ENCODE assay signal across 8 mouse cellular contexts in the genomic region with DNA sequence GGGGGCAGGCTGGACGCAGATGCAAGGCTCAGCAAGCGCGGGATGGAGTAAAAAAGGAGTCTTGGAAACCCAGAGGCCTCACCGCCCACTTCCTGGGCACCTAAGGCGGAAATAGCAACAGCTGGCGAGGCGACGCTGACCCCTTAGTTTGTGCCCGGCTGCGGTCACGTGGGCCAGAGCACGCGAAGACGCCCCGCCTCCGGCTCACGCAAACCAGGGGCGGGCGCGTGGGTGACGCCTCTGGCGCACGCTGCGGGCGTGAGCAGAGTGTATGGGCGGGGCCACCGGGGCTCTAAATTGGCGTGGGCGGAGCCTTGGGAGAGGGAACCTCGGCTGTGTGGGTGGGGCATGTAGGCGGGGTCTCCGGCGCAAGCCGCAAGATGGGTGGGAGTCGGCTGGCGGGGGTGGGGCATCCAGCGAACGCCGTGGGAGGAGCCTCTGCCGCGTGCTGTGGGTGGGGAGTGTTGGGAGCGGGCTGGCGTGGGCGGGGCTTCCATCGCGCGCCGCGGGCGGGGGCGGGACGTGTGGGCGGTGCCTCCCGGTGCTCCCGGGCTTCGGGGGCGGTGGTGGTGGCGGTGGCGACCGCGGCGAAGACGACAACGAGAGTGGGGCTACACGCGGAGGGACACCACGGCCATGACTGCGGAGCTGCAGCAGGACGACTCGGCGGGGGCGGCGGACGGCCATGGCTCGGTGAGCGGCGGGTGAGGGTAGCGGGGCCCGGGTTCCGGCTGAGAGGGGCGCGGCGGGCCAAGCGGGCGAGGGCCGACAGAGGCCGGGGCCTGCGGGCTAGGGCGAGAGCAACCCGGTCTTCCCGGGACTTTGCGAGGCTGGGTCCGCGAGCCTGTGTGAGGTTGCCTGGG. TPM values are rescaled to one million over a fixed set of nuclear protein-coding genes. Genes with fewer than 3 reads are reported as not detected.
DNase-seq lines count a peak whose midpoint lies in the region; ATAC-seq and TF ChIP-seq lines count a peak whose summit lies in the region.

A gene (plus strand): TSS at position 531 of the 863 bp plus-strand sequence.

- H3K4me2 ChIP-seq in CH12.LX (ENCODE audit: insufficient read depth, low read depth, poor library complexity, severe bottlenecking): peak within 1 kb of the TSS; percentile 95
- peak within 1 kb of the TSS; percentile 66 for H3K4me2 ChIP-seq in forebrain, embryonic 11.5 days (ENCODE audit: low read depth, low read length, severe bottlenecking)
- H3K4me2 ChIP-seq in heart, postnatal 0 days (ENCODE audit: low read depth, low read length): peak within 1 kb of the TSS; percentile 74
- H3K4me2 ChIP-seq in liver, embryonic 16.5 days (ENCODE audit: low read depth, low read length): peak within 1 kb of the TSS; percentile 99
- H3K4me2 ChIP-seq in neural tube, embryonic 13.5 days: peak within 1 kb of the TSS; percentile 66

- H3K9me3 ChIP-seq in CH12.LX (replicated peaks; ENCODE audit: low read length): no peaks in the 10 kb centered on the region
- no peaks in the 10 kb centered on the region for H3K9me3 ChIP-seq in forebrain, embryonic 11.5 days (ENCODE audit: control insufficient read depth, low read length)
- H3K9me3 ChIP-seq in heart, postnatal 0 days (replicated peaks; ENCODE audit: control insufficient read depth, low read length): no peaks in the 10 kb centered on the region
- H3K9me3 ChIP-seq in liver, embryonic 16.5 days (replicated peaks; ENCODE audit: control insufficient read depth, low read length): no peaks in the 10 kb centered on the region
- no peaks in the 10 kb centered on the region for H3K9me3 ChIP-seq in neural tube, embryonic 13.5 days

- H3K9ac ChIP-seq in CH12.LX (ENCODE audit: insufficient read depth, low read depth): peak within 1 kb of the TSS; percentile 76
- peak within 1 kb of the TSS; percentile 71 for H3K9ac ChIP-seq in forebrain, embryonic 11.5 days (ENCODE audit: low read length)
- H3K9ac ChIP-seq in heart, postnatal 0 days (replicated peaks; ENCODE audit: low read depth, low read length): peak within 1 kb of the TSS; percentile 91
- peak within 1 kb of the TSS; percentile 82 for H3K9ac ChIP-seq in liver, embryonic 16.5 days (ENCODE audit: low read depth, low read length)
- H3K9ac ChIP-seq in neural tube, embryonic 13.5 days: peak within 1 kb of the TSS; percentile 77

- H3K36me3 ChIP-seq in CH12.LX (replicated peaks in 1 of 2; ENCODE audit: control insufficient read depth in 1 of 2, insufficient read depth in 1 of 2, low read length in 1 of 2): peaks cover 0 to 10% of the 10 kb centered on the region in 2 experiments
- H3K36me3 ChIP-seq in forebrain, embryonic 11.5 days (ENCODE audit: control insufficient read depth, insufficient read depth, low read length): no peaks in the 10 kb centered on the region
- no peaks in the 10 kb centered on the region for H3K36me3 ChIP-seq in heart, postnatal 0 days (replicated peaks; ENCODE audit: control insufficient read depth, insufficient read depth, low read length)
- no peaks in the 10 kb centered on the region for H3K36me3 ChIP-seq in liver, embryonic 16.5 days (ENCODE audit: control insufficient read depth, insufficient read depth)
- no peaks in the 10 kb centered on the region for H3K36me3 ChIP-seq in neural tube, embryonic 13.5 days
- no peaks in the 10 kb centered on the region for H3K36me3 ChIP-seq in testis, adult 2 months (ENCODE audit: control insufficient read depth, insufficient read depth, low read length)

- H3K4me3 ChIP-seq in CH12.LX (replicated peaks in 1 of 3; ENCODE audit: low read depth in 2 of 3, low read length in 2 of 3, poor library complexity in 1 of 3): peak within 1 kb of the TSS; percentile 80 to 98 (median 84)
- peak within 1 kb of the TSS; percentile 73 for H3K4me3 ChIP-seq in forebrain, embryonic 11.5 days (ENCODE audit: low read depth, low read length)
- H3K4me3 ChIP-seq in heart, postnatal 0 days (ENCODE audit: low read depth, low read length): peak within 1 kb of the TSS; percentile 77
- peak within 1 kb of the TSS; percentile 82 for H3K4me3 ChIP-seq in liver, embryonic 16.5 days (ENCODE audit: low read depth, low read length)
- peak within 1 kb of the TSS; percentile 76 for H3K4me3 ChIP-seq in neural tube, embryonic 13.5 days
- H3K4me3 ChIP-seq in testis, adult 2 months (ENCODE audit: control insufficient read depth, low read depth, low read length): peak within 1 kb of the TSS; percentile 96

- TF ChIP-seq RAD21 in CH12.LX (IDR thresholded peaks at IDR 0.05; ENCODE audit: low read depth, low read length): no peak

- in situ Hi-C loops in CH12.LX (cut with MboI; ENCODE audit: low pct_ligation_motif_present, low pct_unique_long_range_greater_than_20kb, low sequenced_read_pairs): no loop called here

- ATAC-seq in forebrain, embryonic 11.5 days (replicated peaks; ENCODE audit: low FRiP score): peak; percentile 93
- ATAC-seq in heart, postnatal 0 days (ENCODE audit: insufficient read depth, low read depth): peak; percentile 88
- ATAC-seq in liver, embryonic 16.5 days (ENCODE audit: low read depth): peak; percentile 92
- ATAC-seq in neural tube, embryonic 13.5 days (ENCODE audit: low read depth): peak; percentile 94

- peaks cover 2% of the 10 kb centered on the region; the same call in 1 of the 2 replicates for H3K79me2 ChIP-seq in CH12.LX (replicated peaks; ENCODE audit: control insufficient read depth, extremely low read depth, insufficient read depth, poor library complexity, severe bottlenecking)

- WGBS in forebrain, embryonic 11.5 days: under 1% methylated on average over 76 of the region's 94 CpGs
- under 1% methylated on average over 75 of the region's 94 CpGs for WGBS in heart, postnatal 0 days
- under 1% methylated on average over 82 of the region's 94 CpGs for WGBS in liver, embryonic 16.5 days (ENCODE audit: insufficient replicate concordance)
- WGBS in neural tube, embryonic 13.5 days: under 1% methylated on average over 88 of the region's 94 CpGs

- 0 out of 2 replicates have a peak, but pooled peaks have one; percentile 16 for TF ChIP-seq EP300 in CH12.LX (IDR thresholded peaks at IDR 0.05; ENCODE audit: low read length)
- no peak for TF ChIP-seq EP300 in heart, postnatal 0 days (IDR thresholded peaks at IDR 0.05; ENCODE audit: low read depth)

- DNase-seq in CH12.LX (ENCODE audit: extremely low read depth): peak; percentile 97
- peak; percentile 94 for DNase-seq in c-Kit-positive CD71-positive TER-119-negative erythroid progenitor cells, embryonic 14.5 days (ENCODE audit: low read depth)
- DNase-seq in forebrain, embryonic 11.5 days (ENCODE audit: low spot score): peak; percentile 100
- peak; percentile 99 for DNase-seq in heart, postnatal 0 days (ENCODE audit: low spot score)
- DNase-seq in kidney, postnatal 4 days: peak; percentile 100

- peak within 1 kb of the TSS; percentile 38 for H3K27ac ChIP-seq in CH12.LX (ENCODE audit: insufficient read depth, low read depth)
- peak within 1 kb of the TSS; percentile 46; the same call in 1 of the 2 replicates for H3K27ac ChIP-seq in forebrain, embryonic 11.5 days (ENCODE audit: low read depth, low read length)
- peak within 1 kb of the TSS; percentile 96 for H3K27ac ChIP-seq in heart, postnatal 0 days (ENCODE audit: low read depth)
- H3K27ac ChIP-seq in liver, embryonic 16.5 days (ENCODE audit: low read length): peak within 1 kb of the TSS; percentile 82
- H3K27ac ChIP-seq in neural tube, embryonic 13.5 days (replicated peaks): peak within 1 kb of the TSS; percentile 84
- peak within 1 kb of the TSS; percentile 91 for H3K27ac ChIP-seq in testis, adult 2 months (ENCODE audit: control insufficient read depth, insufficient read depth, low read depth, low read length)

- peak; percentile 79 for TF ChIP-seq POLR2A in CH12.LX (IDR thresholded peaks at IDR 0.05; ENCODE audit: low read depth, low read length)
- peak; percentile 68 for TF ChIP-seq POLR2A in testis, adult 2 months (IDR thresholded peaks at IDR 0.05; ENCODE audit: control insufficient read depth, low read depth, low read length)

- peaks cover 2 to 23% of the 10 kb centered on the region in 2 experiments for H3K4me1 ChIP-seq in CH12.LX (ENCODE audit: control insufficient read depth in 1 of 2, insufficient read depth in 2 of 2)
- H3K4me1 ChIP-seq in forebrain, embryonic 11.5 days (replicated peaks; ENCODE audit: control insufficient read depth, insufficient read depth, low read length): peaks cover 11% of the 10 kb centered on the region; the same call in 1 of the 2 replicates
- H3K4me1 ChIP-seq in heart, postnatal 0 days (ENCODE audit: control insufficient read depth, insufficient read depth): peaks cover 9% of the 10 kb centered on the region; the same call in 1 of the 2 replicates
- H3K4me1 ChIP-seq in liver, embryonic 16.5 days (ENCODE audit: control insufficient read depth, low read depth, low read length): peaks cover 28% of the 10 kb centered on the region
- peaks cover 39% of the 10 kb centered on the region for H3K4me1 ChIP-seq in neural tube, embryonic 13.5 days (replicated peaks)
- peaks cover 24% of the 10 kb centered on the region for H3K4me1 ChIP-seq in testis, adult 2 months (ENCODE audit: control insufficient read depth, insufficient read depth, low read length)

- H3K27me3 ChIP-seq in CH12.LX (replicated peaks): no peaks in the 10 kb centered on the region
- H3K27me3 ChIP-seq in forebrain, embryonic 11.5 days (ENCODE audit: control insufficient read depth, insufficient read depth, low read length): no peaks in the 10 kb centered on the region
- no peaks in the 10 kb centered on the region for H3K27me3 ChIP-seq in heart, postnatal 0 days (ENCODE audit: control insufficient read depth, insufficient read depth, low read length)
- H3K27me3 ChIP-seq in liver, embryonic 16.5 days (ENCODE audit: control insufficient read depth, insufficient read depth, low read depth, low read length): no peaks in the 10 kb centered on the region
- no peaks in the 10 kb centered on the region for H3K27me3 ChIP-seq in neural tube, embryonic 13.5 days
- H3K27me3 ChIP-seq in testis, adult 2 months (ENCODE audit: control insufficient read depth, insufficient read depth, low read length): no peaks in the 10 kb centered on the region

- no peak for TF ChIP-seq CTCF in CH12.LX (conservative IDR thresholded peaks at IDR 0.05 in 1 of 2, IDR thresholded peaks at IDR 0.05 in 1 of 2; ENCODE audit: low read depth in 2 of 2, low read length in 2 of 2)
- TF ChIP-seq CTCF in heart, postnatal 0 days (IDR thresholded peaks at IDR 0.05; ENCODE audit: low read depth): no peak
- TF ChIP-seq CTCF in testis, adult 2 months (IDR thresholded peaks at IDR 0.05; ENCODE audit: control insufficient read depth, insufficient read depth, insufficient replicate concordance, low read depth, low read length): 0 out of 2 replicates have a peak, but pooled peaks have one; percentile 3

- dilution Hi-C loops in CH12.LX (cut with MboI; ENCODE audit: extremely low pct_ligation_motif_present, extremely low pct_unique_long_range_greater_than_20kb, low sequenced_read_pairs): no loop called here

RNA-seq across cellular contexts. Expression of the gene that starts here (rescaled TPM):
- 5.5 and 7.0 TPM in 2 replicates for total RNA-seq in CH12.LX (2012; rRNA removed)
- total RNA-seq in CH12.LX (2014; rRNA removed): 5.8 and 6.5 TPM in 2 replicates
- polyA plus RNA-seq in CH12.LX (2012; ENCODE audit: insufficient read length, low read depth): 7.7 and 9.3 TPM in 2 replicates
- polyA plus RNA-seq in forebrain, embryonic 11.5 days (2014; fragmentation: Nextera tagmentation; extraction: Ambion mirVana): 44.8 and 47.7 TPM in 2 replicates
- total RNA-seq in heart, postnatal 0 days (2014; rRNA removed; ENCODE audit: low replicate concordance): 102 and 136 TPM in 2 replicates
- polyA plus RNA-seq in heart, postnatal 0 days (2015; fragmentation: Nextera tagmentation; extraction: Ambion mirVana): 87.2 and 93.1 TPM in 2 replicates
- polyA plus RNA-seq in liver, embryonic 16.5 days (2015; fragmentation: Nextera tagmentation; extraction: Ambion mirVana): 5.9 and 6.3 TPM in 2 replicates
- 29.8 and 31.7 TPM in 2 replicates for polyA plus RNA-seq in neural tube, embryonic 13.5 days (2015; fragmentation: Nextera tagmentation; extraction: Ambion mirVana)
- 16.8 and 17.2 TPM in 2 replicates for polyA plus RNA-seq in testis, adult 2 months (2012; rRNA removed)

Comparison
In these comparisons a context has a peak if more than half of its experiments do, and no peak if none do; other contexts are left out.
1. Peak in every context shown above with its lines: DNase-seq, ATAC-seq, H3K4me3 ChIP-seq and H3K27ac ChIP-seq.
2. RNA of the gene that starts here (total RNA-seq): 102 to 136 TPM in heart, postnatal 0 days; 5.5 to 7.0 TPM in CH12.LX; every median in the first group is over 10 times any median in the second.
3. H3K27ac ChIP-seq: peak in every context shown above with its lines; median percentile 96 in heart, postnatal 0 days; 91 in testis, adult 2 months; 84 in neural tube, embryonic 13.5 days; 82 in liver, embryonic 16.5 days; 46 in forebrain, embryonic 11.5 days; 38 in CH12.LX.